Mouse (Mus musculus) kidney, postnatal 36 days (tissue): ENCODE measurements at regions not wholly inside any gene's neighbourhood (a gene's known extent, or its start where the extent isn't known, plus 50 kb on each side); places are given as distances from the start of the nearest gene placed in this dataset.

ENCODE experiments used
- DNase-seq, 2 experiments: peaks; one replicate each; pipeline ENCODE4 v3.0.0; 2021 to 2022; ENCODE audit warnings: mixed read lengths in 2 of 2

- DNase-seq = peak in 1 of 2 experiments; percentile 2
Measured at GRCm38 (mm10) chr9:33814739-33815368, 670.8 kb upstream of the Kirrel3 start.

- DNase-seq = no peak
Measured at GRCm38 (mm10) chr9:33822574-33823394, 662.9 kb upstream of the Kirrel3 start.

GRCm38 (mm10) chr9:33826116-33826515 is 659.6 kb upstream of the Kirrel3 start:
- DNase-seq = no peak

- no peak for DNase-seq
Measured at GRCm38 (mm10) chr9:33827409-33827808, 658.3 kb upstream of the Kirrel3 start.

GRCm38 (mm10) chr9:33837666-33838380 is 647.9 kb upstream of the Kirrel3 start:
- no peak for DNase-seq

GRCm38 (mm10) chr9:33849623-33850022 is 636.1 kb upstream of the Kirrel3 start:
- DNase-seq = no peak

- no peak for DNase-seq
Measured at GRCm38 (mm10) chr9:33850024-33850423, 635.7 kb upstream of the Kirrel3 start.

GRCm38 (mm10) chr9:33850993-33851392 is 634.7 kb upstream of the Kirrel3 start:
- DNase-seq = no peak

GRCm38 (mm10) chr9:33856169-33856568 is 629.5 kb upstream of the Kirrel3 start:
- DNase-seq = peak; percentile 8 to 66

GRCm38 (mm10) chr9:33858511-33858910 is 627.2 kb upstream of the Kirrel3 start:
- DNase-seq = peak; percentile 38 to 48

- DNase-seq = no peak
Measured at GRCm38 (mm10) chr9:33868666-33869065, 617.0 kb upstream of the Kirrel3 start.

GRCm38 (mm10) chr9:33887279-33887678 is 598.4 kb upstream of the Kirrel3 start:
- peak; percentile 7 to 8 for DNase-seq

- no peak for DNase-seq
Measured at GRCm38 (mm10) chr9:33892001-33892400, 593.7 kb upstream of the Kirrel3 start.

GRCm38 (mm10) chr9:33901313-33902076 is 584.2 kb upstream of the Kirrel3 start:
- peak; percentile 6 to 8 for DNase-seq

- DNase-seq = no peak
Measured at GRCm38 (mm10) chr9:33903991-33904570, 581.6 kb upstream of the Kirrel3 start.

GRCm38 (mm10) chr9:33914919-33915318 is 570.8 kb upstream of the Kirrel3 start:
- no peak for DNase-seq

GRCm38 (mm10) chr9:33915349-33916056 is 570.2 kb upstream of the Kirrel3 start:
- no peak for DNase-seq

- DNase-seq = no peak
Measured at GRCm38 (mm10) chr9:33930286-33930685, 555.4 kb upstream of the Kirrel3 start.

- DNase-seq = peak in 1 of 2 experiments; percentile 5
Measured at GRCm38 (mm10) chr9:33934071-33934470, 551.6 kb upstream of the Kirrel3 start.

GRCm38 (mm10) chr9:33954319-33954718 is 531.4 kb upstream of the Kirrel3 start:
- DNase-seq = no peak
